Mouse (Mus musculus): ENCODE measurements around the gene Sdsl. TPM values are rescaled to one million over a fixed set of nuclear protein-coding genes. Genes with fewer than 3 reads are reported as not detected.

Sdsl gene
- polyA plus RNA-seq, 1 experiment = not detected

DNA sequence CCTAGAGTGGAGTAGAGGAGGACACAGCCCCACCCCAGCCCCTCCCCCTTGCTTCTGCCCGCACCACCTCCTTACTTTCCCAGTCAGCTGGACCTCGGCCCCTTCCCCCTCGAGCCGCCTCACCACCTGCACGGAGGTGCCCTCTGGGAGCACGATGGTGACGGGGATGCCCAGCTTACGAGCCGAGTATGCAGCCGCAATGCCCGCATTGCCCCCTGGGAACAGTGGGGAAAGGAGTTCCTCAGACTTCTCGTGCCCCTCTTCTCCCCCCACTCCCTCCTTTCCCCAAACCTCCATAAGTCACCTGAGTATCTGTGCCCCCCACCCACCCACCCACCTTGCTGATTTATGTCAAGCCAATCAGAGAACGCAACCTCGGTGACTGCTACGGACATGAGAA, 10.7 kb downstream of the Sdsl start:
- no peak overlapping the region for H3K4me3 ChIP-seq (ENCODE audit: insufficient read depth, low read length)
- TF ChIP-seq CTCF (IDR thresholded peaks at IDR 0.05; ENCODE audit: low read depth, low read length) (no peak), POLR2A (IDR thresholded peaks at IDR 0.05; ENCODE audit: borderline replicate concordance, low read depth, low read length) (no peak)
- H3K4me1 ChIP-seq (ENCODE audit: control insufficient read depth, insufficient read depth, low read length) = no peaks in the 10 kb centered on the region
- H3K27ac ChIP-seq (ENCODE audit: insufficient read depth, low read depth, low read length) = no peak overlapping the region

DNA sequence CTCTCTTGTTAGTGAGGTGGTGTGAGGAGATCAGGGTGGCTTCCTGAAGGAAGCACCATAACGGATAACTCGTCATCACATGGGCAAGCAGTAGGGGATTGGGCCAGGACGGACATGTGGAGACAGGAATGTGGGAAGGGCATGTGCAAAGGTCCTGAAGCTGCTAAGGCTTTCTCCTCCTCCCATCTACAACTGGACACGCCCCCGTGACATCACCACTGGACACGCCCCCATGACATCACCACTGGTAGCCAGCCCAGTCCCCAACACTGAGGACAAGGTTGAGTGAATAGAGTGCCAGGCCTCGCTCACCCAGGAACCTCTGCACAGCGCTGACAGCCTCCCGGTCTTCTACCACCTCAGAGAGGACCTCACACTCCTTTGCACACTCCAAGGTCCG, 13.5 kb downstream of the Sdsl start:
- no peak overlapping the region for H3K27ac ChIP-seq (ENCODE audit: insufficient read depth, low read depth, low read length)
- H3K4me3 ChIP-seq (ENCODE audit: insufficient read depth, low read length) = no peak overlapping the region
- no peaks in the 10 kb centered on the region for H3K4me1 ChIP-seq (ENCODE audit: control insufficient read depth, insufficient read depth, low read length)
- TF ChIP-seq CTCF (IDR thresholded peaks at IDR 0.05; ENCODE audit: low read depth, low read length) (no peak), POLR2A (IDR thresholded peaks at IDR 0.05; ENCODE audit: borderline replicate concordance, low read depth, low read length) (no peak)

DNA sequence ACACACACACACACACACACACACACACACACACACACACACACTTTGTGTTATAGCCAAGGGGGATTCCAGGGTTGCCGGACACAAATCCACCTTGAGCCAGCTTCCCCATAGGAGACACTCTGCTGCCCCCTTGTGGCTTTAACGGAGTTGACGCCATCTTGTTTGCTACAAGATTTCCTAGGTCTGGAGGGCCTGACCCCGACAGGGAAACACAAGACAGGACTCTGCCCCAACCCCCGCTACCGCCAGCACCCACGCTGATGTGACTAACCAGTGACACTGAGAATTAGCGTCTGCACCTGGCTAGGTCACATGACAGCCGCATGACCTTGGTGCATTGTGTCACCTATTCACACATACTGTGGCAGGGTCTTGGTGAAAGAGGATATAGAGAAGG, 15.0 kb downstream of the Sdsl start:
- TF ChIP-seq CTCF (IDR thresholded peaks at IDR 0.05; ENCODE audit: low read depth, low read length) (peak; percentile 82), POLR2A (IDR thresholded peaks at IDR 0.05; ENCODE audit: borderline replicate concordance, low read depth, low read length) (no peak)
- Histone ChIP-seq H3K4me1 (ENCODE audit: control insufficient read depth, insufficient read depth, low read length) (no peaks in the 10 kb centered on the region), H3K27ac (ENCODE audit: insufficient read depth, low read depth, low read length) (no peak overlapping the region), H3K4me3 (ENCODE audit: insufficient read depth, low read length) (no peak overlapping the region)

DNA sequence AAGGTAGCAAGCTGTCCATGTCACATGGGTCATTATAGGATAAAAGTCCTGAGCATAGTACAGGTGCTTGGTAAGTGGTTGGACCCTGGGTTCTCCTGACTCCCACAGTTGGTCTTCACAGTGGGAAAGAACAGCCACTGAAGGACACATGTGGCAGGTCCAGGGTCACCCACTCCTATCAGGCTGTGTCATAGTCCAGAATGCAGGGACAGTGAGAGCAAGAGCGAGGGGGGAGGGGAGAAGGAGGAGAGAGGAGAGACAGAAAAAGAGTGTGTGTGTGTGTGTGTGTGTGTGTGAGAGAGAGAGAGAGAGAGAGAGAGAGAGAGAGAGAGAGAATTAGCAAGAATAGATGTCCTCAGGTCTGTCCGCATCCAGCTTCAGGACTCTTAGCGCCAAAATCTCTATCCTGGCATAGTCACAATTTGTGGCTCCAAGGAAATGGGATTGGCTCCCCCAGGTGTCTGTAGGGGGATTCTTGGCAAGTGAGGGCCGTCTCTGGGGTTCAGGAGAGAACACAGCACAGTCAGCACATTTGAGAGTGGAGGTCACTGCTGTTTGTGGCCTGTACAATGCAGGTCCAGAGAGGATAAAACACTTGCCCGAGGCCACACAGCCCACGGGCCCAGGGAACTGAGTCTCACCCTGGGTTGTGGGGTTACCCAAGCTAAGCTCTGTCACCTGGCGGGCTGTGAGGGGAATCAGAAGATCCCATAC, 15.6 kb downstream of the Sdsl start:
- no peak overlapping the region for H3K4me3 ChIP-seq (ENCODE audit: insufficient read depth, low read length)
- TF ChIP-seq POLR2A (IDR thresholded peaks at IDR 0.05; ENCODE audit: borderline replicate concordance, low read depth, low read length) (no peak), CTCF (IDR thresholded peaks at IDR 0.05; ENCODE audit: low read depth, low read length) (no peak)

DNA sequence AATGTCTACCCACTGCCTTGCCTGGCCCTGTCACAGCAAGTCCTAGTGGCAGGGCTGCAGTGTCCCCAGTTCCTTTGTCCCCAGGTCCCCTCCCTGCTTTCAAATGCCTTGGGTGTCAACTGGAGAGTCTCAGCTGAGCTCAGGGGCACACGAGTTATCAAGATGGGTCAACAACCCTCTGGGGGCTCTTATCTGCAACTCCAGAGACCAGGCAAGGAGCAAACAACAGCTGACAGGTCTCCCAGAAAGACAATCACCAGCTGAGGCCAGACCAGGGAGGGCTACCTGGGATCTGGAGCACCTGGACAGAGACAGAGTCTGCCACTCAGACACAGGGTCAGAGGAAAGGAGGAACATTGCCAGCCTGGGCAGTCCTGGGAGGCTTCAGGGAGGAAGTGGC, 16.4 kb downstream of the Sdsl start:
- TF ChIP-seq POLR2A (IDR thresholded peaks at IDR 0.05; ENCODE audit: borderline replicate concordance, low read depth, low read length) (no peak), CTCF (IDR thresholded peaks at IDR 0.05; ENCODE audit: low read depth, low read length) (no peak)
- Histone ChIP-seq H3K4me3 (ENCODE audit: insufficient read depth, low read length) (no peak overlapping the region), H3K27ac (ENCODE audit: insufficient read depth, low read depth, low read length) (no peak overlapping the region), H3K4me1 (ENCODE audit: control insufficient read depth, insufficient read depth, low read length) (no peaks in the 10 kb centered on the region)

More for the DNA sequence above, 15.6 kb downstream of the Sdsl start:
- H3K27ac ChIP-seq (ENCODE audit: insufficient read depth, low read depth, low read length) = no peak overlapping the region
- H3K4me1 ChIP-seq (ENCODE audit: control insufficient read depth, insufficient read depth, low read length) = no peaks in the 10 kb centered on the region

DNA sequence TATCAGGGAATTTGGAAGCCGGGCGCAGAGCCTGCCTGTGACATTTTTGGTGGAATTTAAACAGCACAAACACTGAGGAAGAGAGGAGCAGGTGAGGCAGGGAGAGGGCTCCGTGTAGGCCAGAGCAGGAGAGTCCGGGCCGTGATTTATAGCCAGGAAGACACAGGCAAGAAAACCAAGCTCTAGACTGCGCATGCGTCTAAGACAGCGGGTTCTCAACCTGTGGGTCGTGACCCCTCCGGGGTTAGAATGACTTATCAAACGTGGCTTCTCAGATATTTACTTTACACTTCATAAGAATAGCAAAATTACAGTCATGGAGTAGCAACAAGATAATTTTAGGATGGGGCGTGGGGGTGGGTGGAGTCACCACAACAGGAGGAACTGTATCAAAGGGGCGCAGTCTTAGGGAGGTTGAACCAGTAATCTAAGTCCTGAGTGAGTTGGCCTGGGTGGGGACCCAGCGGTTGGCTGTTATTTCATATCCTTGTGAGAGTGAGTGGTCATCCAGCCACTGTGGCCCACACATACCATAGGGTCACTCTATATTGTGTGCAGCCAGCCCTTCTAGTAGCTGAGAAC, 17.8 kb downstream of the Sdsl start:
- TF ChIP-seq CTCF (IDR thresholded peaks at IDR 0.05; ENCODE audit: low read depth, low read length) = no peak
- TF ChIP-seq POLR2A (IDR thresholded peaks at IDR 0.05; ENCODE audit: borderline replicate concordance, low read depth, low read length) = no peak
- Histone ChIP-seq H3K4me3 (ENCODE audit: insufficient read depth, low read length) (no peak overlapping the region), H3K27ac (ENCODE audit: insufficient read depth, low read depth, low read length) (no peak overlapping the region), H3K4me1 (ENCODE audit: control insufficient read depth, insufficient read depth, low read length) (no peaks in the 10 kb centered on the region)

DNA sequence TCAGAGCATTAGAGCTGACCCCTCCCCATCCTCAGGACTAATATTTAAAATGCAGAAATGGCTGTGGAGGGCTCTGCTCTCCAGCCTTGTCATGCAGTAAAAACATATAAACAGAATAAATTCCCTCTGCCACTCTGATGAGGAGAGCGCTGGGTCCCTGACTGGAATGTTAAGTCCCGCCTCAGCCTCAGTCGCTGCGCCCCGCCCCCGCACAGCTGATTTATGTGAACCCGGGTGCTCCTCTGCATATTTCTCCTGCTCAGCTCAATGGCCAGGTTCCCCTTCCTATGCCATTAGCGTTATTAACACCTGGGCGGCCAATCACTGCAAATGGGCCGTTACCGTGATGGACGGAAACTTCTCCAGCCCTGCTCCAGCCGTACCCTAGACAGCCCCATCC, 25.3 kb downstream of the Sdsl start:
- Histone ChIP-seq H3K27ac (ENCODE audit: insufficient read depth, low read depth, low read length) (no peak overlapping the region), H3K4me1 (ENCODE audit: control insufficient read depth, insufficient read depth, low read length) (peaks cover 10% of the 10 kb centered on the region), H3K4me3 (ENCODE audit: insufficient read depth, low read length) (no peak overlapping the region)
- TF ChIP-seq CTCF (IDR thresholded peaks at IDR 0.05; ENCODE audit: low read depth, low read length) (no peak), POLR2A (IDR thresholded peaks at IDR 0.05; ENCODE audit: borderline replicate concordance, low read depth, low read length) (no peak)

DNA sequence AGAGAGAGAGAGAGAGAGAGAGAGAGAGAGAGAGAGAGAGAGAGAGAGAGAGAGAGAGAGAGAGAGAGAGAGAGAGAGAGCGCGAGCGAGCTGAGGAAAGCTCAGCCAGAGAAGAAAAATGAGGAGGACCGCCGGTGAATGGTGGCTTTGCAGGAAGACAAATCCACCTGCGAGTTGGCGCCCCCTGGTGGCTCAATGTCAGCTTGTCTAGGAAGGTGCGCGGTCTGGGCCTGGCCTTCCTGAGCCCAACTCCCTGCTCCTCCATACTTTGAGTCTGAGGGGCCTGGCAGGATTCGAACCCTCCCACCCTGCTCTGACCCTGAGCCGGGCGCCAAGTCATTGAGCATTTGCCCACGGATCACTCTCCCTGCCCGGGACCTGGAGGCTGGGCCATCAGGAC, 31.9 kb downstream of the Sdsl start:
- H3K27ac ChIP-seq (ENCODE audit: insufficient read depth, low read depth, low read length) = no peak overlapping the region
- H3K4me3 ChIP-seq (ENCODE audit: insufficient read depth, low read length) = no peak overlapping the region; the same call in 1 of the 2 replicates
- peaks cover 10% of the 10 kb centered on the region for H3K4me1 ChIP-seq (ENCODE audit: control insufficient read depth, insufficient read depth, low read length)
- TF ChIP-seq CTCF (IDR thresholded peaks at IDR 0.05; ENCODE audit: low read depth, low read length) (peak; percentile 73), POLR2A (IDR thresholded peaks at IDR 0.05; ENCODE audit: borderline replicate concordance, low read depth, low read length) (no peak)

DNA sequence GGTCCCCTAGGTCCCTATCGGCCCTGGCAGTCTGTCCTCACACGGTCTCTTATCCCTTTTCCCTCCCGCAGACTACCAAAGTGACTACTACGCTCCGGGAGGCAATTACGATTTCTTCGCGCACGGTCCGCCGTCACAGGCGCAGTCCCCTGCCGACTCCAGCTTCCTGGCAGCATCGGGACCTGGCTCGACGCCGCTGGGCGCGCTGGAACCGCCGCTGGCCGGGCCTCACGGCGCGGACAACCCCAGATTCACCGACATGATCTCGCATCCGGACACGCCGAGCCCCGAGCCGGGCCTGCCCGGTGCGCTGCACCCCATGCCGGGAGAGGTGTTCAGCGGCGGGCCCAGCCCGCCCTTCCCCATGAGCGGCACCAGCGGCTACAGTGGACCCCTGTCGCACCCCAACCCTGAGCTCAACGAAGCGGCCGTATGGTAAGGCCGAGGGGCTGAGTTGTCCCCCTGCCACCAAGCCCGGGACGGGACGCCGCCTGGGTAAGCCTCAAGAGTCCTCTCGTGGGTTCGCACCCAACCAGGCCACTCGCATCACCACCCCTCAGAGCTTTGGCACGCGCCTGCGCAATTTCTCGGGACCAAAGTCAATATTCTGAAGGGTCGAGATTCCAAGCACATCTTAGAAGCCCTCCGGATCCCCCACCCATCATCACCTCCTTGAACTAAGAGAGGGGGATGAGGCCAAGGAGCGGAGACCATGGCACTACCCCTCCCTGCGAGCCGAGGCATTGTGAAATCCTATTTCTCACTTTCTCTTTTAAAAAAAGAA, 32.5 kb downstream of the Sdsl start:
- no peak overlapping the region for H3K27ac ChIP-seq (ENCODE audit: insufficient read depth, low read depth, low read length)
- peaks cover 10% of the 10 kb centered on the region for H3K4me1 ChIP-seq (ENCODE audit: control insufficient read depth, insufficient read depth, low read length)
- peak overlapping the region; percentile 2; the same call in 1 of the 2 replicates for H3K4me3 ChIP-seq (ENCODE audit: insufficient read depth, low read length)
- TF ChIP-seq POLR2A (IDR thresholded peaks at IDR 0.05; ENCODE audit: borderline replicate concordance, low read depth, low read length) = no peak
- TF ChIP-seq CTCF (IDR thresholded peaks at IDR 0.05; ENCODE audit: low read depth, low read length) = no peak

All from bone marrow macrophage, adult 2 months (primary cell).